Mouse (Mus musculus) skeletal muscle tissue, adult 2 months (tissue): ENCODE data around the gene Snap47.

ENCODE experiments used
- DNase-seq: peaks from one replicate; pipeline ENCODE4 v3.0.0-alpha.2; 2012; ENCODE audit warnings: low read depth, low spot score

Snap47 gene

GRCm38 (mm10) chr11:59451086-59451485 is at the start of gene Snap47:
TSS of gene Snap47 (minus strand) at chr11:59451186.
- no peak for DNase-seq

- DNase-seq, result no peak
Observed at GRCm38 (mm10) chr11:59497747-59498146, 46.8 kb upstream of the Snap47 start.

- no peak for DNase-seq
Observed at GRCm38 (mm10) chr11:59496672-59497310, 45.8 kb upstream of the Snap47 start.

- DNase-seq, result no peak
Observed at GRCm38 (mm10) chr11:59486222-59486621, 35.2 kb upstream of the Snap47 start.

GRCm38 (mm10) chr11:59485641-59486040 is 34.7 kb upstream of the Snap47 start:
- DNase-seq, result peak; percentile 26

- peak; percentile 37 for DNase-seq
Observed at GRCm38 (mm10) chr11:59483212-59483611, 32.2 kb upstream of the Snap47 start.

GRCm38 (mm10) chr11:59477240-59477639 is 26.3 kb upstream of the Snap47 start:
- no peak for DNase-seq

GRCm38 (mm10) chr11:59472326-59472677 is 21.3 kb upstream of the Snap47 start, which contains the start of gene Zfp867:
TSS of gene Zfp867 (minus strand) at chr11:59472474.
- DNase-seq, result peak; percentile 70

- no peak for DNase-seq
Observed at GRCm38 (mm10) chr11:59471413-59472325, 20.7 kb upstream of the Snap47 start.

- DNase-seq, result no peak
Observed at GRCm38 (mm10) chr11:59460459-59460858, 9.5 kb upstream of the Snap47 start.

GRCm38 (mm10) chr11:59458973-59459372 is 8.0 kb upstream of the Snap47 start:
- peak; percentile 33 for DNase-seq

- DNase-seq, result no peak
Observed at GRCm38 (mm10) chr11:59456891-59457290, 5.9 kb upstream of the Snap47 start.

- DNase-seq, result no peak
Observed at GRCm38 (mm10) chr11:59456346-59456745, 5.4 kb upstream of the Snap47 start.

GRCm38 (mm10) chr11:59450230-59450771 is 685 bp downstream of the Snap47 start:
- no peak for DNase-seq

- DNase-seq, result peak; percentile 81
Observed at GRCm38 (mm10) chr11:59449741-59450229, 1.2 kb downstream of the Snap47 start, which contains the start of gene Jmjd4. TSS of gene Jmjd4 (plus strand) at chr11:59450045.

- no peak for DNase-seq
Observed at GRCm38 (mm10) chr11:59443102-59443501, 7.9 kb downstream of the Snap47 start.

- no peak for DNase-seq
Observed at GRCm38 (mm10) chr11:59437954-59438353, 13.0 kb downstream of the Snap47 start.

- DNase-seq, result no peak
Observed at GRCm38 (mm10) chr11:59432261-59432660, 18.7 kb downstream of the Snap47 start.

GRCm38 (mm10) chr11:59429959-59430358 is 21.0 kb downstream of the Snap47 start:
- no peak for DNase-seq

GRCm38 (mm10) chr11:59428057-59428660 is 22.8 kb downstream of the Snap47 start:
- DNase-seq, result peak; percentile 76

- DNase-seq, result peak; percentile 20
Observed at GRCm38 (mm10) chr11:59425671-59426101, 25.3 kb downstream of the Snap47 start.
